Mouse (Mus musculus): ENCODE measurements around the gene Insyn1. TPM values are rescaled to one million over a fixed set of nuclear protein-coding genes. Genes with fewer than 3 reads are reported as not detected.
A peak's percentile ranks its signal among the peaks of the same experiment; 100 is the strongest.

Insyn1 gene
- total RNA-seq (2021), result 10 to 100 TPM; 10.6 to 12.0 TPM
- long read RNA-seq, experiment 1, partial matches to known transcripts, result 0 of 4 reads
- long read RNA-seq, experiment 1, other reads (novel, unspliced or antisense), result 1 of 4 reads
- long read RNA-seq, experiment 2, partial matches to known transcripts, result 2 of 5 reads
- long read RNA-seq, experiment 2, other reads (novel, unspliced or antisense), result 0 of 5 reads

DNA sequence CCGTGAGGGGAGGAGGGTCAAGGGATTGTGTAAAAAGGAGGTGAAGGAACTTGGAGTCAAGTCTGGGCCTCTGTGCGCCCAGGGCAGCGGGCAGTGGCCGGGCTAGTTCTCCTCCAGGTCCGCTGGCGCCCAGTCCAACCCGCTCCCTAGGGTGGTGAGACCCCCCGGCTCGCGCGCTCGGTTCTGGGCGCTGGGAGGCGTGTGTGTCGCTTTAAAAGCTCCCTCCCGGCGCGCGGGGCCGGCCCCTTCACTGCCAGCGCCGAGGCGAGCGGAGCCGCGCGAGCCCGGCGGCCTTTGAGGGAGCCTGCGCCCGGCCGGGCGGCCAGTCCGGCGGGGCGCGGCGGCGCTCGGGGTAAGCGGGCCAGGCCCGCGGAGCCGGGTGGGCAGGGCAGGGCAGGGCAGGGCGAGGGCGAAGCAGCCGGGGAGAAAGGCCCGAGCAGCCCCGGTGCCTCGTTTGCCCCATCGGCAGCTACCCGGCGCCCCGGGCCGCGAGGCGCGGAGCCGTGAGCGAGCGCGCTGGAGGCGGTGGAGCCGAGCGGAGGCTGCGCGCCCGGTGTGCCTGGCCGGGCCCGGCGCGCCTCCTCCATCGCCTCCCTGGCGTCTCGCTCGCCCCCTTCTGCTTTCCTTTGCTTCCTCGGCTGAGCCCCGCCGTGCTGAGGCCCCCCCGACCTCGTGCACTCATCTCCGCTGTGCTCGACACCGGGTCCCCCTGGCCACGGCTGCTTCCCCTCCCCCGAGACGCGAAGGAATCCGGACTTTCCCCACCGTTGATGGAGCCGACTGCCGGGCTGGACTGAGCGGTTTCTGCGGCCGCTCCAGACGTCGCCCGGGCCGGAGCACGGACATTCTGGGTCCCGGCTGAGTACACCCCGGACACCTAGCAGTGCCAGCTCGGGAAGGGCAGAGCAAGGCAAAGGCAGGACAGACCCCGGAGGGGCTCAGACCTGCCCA, at the start of gene Insyn1:
Gene Insyn1, plus strand, starts transcription at position 753 of the 951 bp plus-strand sequence.
- peak; percentile 57 to 62 for DNase-seq (ENCODE audit: low spot score in 2 of 2)

- no peak for DNase-seq (ENCODE audit: low spot score in 2 of 2)
Observed at GRCm38 (mm10) chr9:58438921-58439396, 49.4 kb upstream of the Insyn1 start.

DNA sequence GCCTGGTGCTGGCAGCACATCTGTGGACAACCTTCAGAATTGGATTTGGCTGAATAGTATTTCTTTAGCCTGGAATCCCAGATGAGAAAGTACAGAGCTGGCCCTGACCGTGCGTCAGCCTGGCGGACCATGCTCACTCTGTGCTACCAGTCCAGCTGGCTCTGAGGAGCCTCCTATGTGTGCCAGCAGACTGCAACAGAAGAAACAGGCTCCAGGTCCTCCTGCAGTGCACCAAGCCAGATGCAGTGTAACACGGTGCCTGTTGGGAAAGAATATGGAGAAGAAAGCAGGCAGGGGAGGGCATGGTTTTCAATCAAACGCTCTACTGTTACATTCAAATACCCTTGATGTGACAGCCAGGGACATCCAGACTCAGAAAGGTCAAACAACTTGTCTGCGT, 48.3 kb upstream of the Insyn1 start:
- peak in 1 of 2 experiments; percentile 24 for DNase-seq (ENCODE audit: low spot score in 2 of 2)

- DNase-seq (ENCODE audit: low spot score in 2 of 2), result no peak
Observed at GRCm38 (mm10) chr9:58440614-58441013, 47.8 kb upstream of the Insyn1 start.

- DNase-seq (ENCODE audit: low spot score in 2 of 2), result peak in 1 of 2 experiments; percentile 34
Observed at GRCm38 (mm10) chr9:58441351-58442104, 46.9 kb upstream of the Insyn1 start.

DNA sequence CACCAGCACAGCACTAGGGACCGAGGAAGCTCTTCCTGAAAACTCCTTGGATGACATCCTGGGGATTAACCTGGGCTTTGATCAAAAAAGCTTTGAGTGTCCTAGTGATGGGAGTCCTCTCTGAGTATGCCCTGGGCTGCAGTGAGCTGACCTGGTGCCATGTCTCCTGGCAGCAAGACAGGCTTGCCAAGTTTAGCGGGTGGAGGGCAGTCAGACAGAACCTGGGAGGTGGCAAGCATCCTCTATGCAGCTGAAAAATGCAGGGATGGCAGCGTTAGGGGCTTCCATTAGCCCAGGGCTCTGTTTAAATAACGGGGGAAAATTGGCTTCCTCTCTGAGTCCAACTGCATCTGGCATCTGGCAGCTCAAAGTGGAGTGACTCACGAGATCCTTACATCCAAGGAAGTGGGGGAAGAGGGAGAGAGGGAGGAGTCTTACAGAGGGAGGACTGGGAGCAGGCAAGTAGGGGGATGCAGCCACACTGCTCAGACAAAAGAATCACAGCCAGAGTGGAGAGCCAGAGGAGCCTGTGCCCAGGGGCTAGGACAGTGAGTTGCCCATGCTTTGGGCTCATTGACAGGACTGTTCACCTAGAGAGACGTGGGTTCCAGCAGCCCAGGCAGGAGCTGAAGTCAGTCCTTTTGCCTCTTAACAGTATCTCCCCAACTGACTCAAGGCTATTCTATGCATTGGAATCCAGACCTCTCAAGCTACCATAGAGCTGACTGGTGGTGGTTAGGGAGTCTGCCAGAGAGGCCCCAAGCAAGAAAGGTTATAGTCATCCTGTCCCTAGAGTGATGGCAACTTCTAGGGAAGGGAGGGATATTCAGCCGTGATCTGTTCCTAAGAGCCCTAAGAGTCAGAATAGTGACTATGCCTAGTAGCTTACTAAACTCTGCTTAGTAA, 46.0 kb upstream of the Insyn1 start:
- DNase-seq (ENCODE audit: low spot score in 2 of 2), result no peak

GRCm38 (mm10) chr9:58443061-58443460, 45.3 kb upstream of the Insyn1 start:
- no peak for DNase-seq (ENCODE audit: low spot score in 2 of 2)

DNA sequence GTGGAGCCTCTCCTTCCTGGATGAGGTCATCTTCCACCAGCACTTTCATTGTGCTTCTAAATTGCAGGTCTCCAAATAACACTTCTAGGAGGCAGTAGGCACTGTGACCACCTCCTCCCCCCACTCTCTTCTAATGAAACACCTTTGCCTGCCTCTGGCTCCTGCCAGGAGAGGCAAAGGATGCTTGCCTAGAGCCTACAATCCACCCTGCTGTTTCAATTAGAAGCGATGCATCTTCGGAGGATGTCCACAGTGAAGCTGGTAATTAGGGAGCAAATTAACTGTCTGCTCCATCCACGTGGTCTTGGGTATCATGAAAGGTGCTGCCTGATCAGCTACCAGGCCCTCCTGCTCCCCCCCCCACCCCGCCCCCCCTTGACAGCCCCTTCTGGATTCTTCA, 41.6 kb upstream of the Insyn1 start:
- DNase-seq (ENCODE audit: low spot score in 2 of 2), result no peak

- no peak for DNase-seq (ENCODE audit: low spot score in 2 of 2)
Observed at GRCm38 (mm10) chr9:58447997-58448595, 40.3 kb upstream of the Insyn1 start.

DNA sequence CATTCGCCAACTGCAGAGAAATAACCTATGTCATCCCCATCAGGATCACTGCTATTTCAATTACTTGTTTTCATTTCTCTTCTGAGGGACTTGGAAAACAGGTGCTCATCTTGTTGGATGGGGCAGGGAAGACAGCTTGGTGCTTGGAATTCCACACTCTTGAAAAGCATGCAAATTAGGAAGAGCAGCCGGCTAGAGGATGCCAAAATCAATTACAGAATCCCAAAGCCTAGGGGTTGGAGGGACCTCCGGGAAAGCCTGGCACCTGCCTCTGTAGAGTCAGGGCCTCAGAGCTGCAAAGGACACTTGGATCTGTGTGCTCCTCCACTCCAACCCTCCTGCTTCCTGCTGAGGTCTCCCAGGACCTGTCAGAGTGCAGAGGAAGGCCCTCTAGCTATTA, 38.9 kb upstream of the Insyn1 start:
- DNase-seq (ENCODE audit: low spot score in 2 of 2), result no peak

GRCm38 (mm10) chr9:58453791-58454378, 34.5 kb upstream of the Insyn1 start:
- DNase-seq (ENCODE audit: low spot score in 2 of 2), result peak in 1 of 2 experiments; percentile 25

DNA sequence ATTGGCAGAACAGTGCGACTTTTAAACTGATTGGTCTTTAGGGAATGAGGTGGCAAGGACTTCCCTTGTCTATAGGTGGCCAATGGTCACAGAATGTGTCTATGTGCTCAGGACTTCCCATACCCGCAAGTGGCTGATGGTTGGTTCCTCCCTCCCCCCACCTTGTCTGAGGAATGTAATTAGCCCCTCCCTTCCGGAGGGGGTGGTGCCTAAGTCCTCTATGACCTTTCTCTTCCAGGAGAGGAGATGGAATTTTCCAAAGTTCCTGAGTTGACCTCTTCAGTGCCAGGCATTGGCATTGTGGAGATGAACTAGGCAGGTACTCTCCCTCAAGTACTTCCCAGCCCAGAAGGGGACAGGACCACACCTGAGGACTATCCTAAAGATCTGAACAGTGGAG, 33.5 kb upstream of the Insyn1 start:
- no peak for DNase-seq (ENCODE audit: low spot score in 2 of 2)

GRCm38 (mm10) chr9:58455798-58456197, 32.6 kb upstream of the Insyn1 start:
- DNase-seq (ENCODE audit: low spot score in 2 of 2), result no peak

DNA sequence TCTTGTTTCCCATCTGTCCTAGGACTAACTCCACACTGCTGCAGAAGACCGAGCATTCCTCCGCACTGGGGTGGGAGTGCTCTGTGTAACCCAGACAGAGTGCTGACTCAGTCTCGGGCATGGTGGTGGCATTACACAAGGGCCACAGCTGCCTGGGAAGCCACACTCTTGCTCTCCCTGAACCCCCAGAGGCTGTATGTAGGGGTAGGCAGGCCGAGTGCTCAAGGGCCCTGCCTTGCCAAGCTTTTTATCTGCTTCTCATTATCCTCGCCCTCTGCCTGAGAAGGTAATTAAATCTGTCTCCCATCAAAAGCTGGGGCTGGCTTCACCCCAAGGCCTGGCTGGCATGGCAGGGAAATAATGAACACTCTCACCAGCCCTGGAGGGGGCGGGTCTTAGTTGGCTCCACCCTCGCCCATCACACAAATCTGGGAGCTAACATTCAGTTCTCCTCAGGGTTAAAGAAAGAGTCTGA, 30.9 kb upstream of the Insyn1 start:
- DNase-seq (ENCODE audit: low spot score in 2 of 2), result no peak

DNA sequence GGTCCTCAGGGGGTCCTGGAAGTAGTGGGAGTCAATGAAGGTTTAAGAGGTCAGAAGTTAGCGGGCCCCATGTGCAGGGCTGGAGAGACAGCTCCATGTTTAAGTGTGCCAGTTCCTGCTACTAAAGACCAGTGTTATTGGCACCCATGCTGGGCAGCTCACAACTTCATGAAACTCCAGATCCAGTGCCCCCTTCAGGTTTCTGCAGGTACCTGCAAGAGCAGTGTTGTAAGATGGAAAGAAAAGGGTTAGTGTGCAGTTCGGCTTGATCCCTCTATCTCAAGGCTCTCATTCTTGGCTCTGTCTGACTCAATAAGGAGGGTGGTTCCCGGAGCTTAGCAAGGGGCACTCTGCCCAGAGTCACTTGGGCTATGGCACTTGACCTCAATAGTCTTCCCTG, 30.1 kb upstream of the Insyn1 start:
- DNase-seq (ENCODE audit: low spot score in 2 of 2), result no peak

GRCm38 (mm10) chr9:58458856-58459553, 29.4 kb upstream of the Insyn1 start:
- no peak for DNase-seq (ENCODE audit: low spot score in 2 of 2)

DNA sequence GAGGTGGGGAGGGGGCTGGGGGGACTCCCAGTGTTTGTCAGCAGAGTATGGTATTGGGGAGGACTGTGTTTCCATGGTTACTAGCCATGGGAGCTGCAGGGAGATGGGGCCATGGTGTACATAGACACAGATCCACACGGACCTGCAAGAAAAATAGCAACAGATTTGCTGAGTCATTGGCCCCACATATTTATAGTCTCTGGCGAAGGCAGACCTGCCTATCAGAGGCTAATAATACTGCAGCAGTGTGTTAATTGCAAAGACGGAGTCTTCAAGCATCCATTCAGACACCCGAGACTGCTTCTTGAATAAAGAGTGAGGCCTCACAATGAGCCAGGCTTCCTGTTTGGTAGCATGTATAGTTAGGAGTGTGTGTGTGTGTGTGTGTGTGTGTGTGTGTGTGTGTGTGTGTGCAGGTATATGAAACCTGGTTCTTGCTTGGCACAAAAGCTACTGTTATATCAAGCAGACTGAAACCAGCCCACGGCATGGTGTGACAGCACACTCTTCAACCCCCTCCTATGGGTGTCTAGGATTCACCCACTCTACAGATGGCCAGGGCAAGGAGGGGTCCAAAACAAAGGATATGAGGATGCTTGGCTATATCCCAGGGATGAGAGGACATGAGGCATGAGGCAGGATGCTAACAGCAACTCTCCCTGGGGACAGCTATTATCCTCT, 20.9 kb upstream of the Insyn1 start:
- no peak for DNase-seq (ENCODE audit: low spot score in 2 of 2)

- no peak for DNase-seq (ENCODE audit: low spot score in 2 of 2)
Observed at GRCm38 (mm10) chr9:58470466-58470865, 17.9 kb upstream of the Insyn1 start.
